Mouse (Mus musculus) forebrain, embryonic 10.5 days (tissue): Measurements from ENCODE around the gene Taar2. TPM values are rescaled to one million over a fixed set of nuclear protein-coding genes. Genes with fewer than 3 reads are reported as not detected.

Source experiments
- polyA plus RNA-seq: library from polyadenylated mRNA; unstranded; fragments of >200 nt; fragmentation: Nextera tagmentation; extraction: Ambion mirVana; gene quantifications from 2 replicates; pipeline ENCODE4 v1.2.1, GENCODE M21; 2016

The Taar2 gene
- polyA plus RNA-seq, 1 experiment from 2014 or later: not detected

Other genes starting within 250 kb of the Taar2 start
- gene Rps12, start 151.3 kb upstream of the Taar2 start, polyA plus RNA-seq: 153 and 161 TPM in 2 replicates
- gene Slc18b1, start 141.6 kb upstream of the Taar2 start, polyA plus RNA-seq: 10.6 and 12.4 TPM in 2 replicates
- not detected in 2 replicates for gene Vnn3, start 87.1 kb upstream of the Taar2 start, polyA plus RNA-seq
- 1.2 and 1.9 TPM in 2 replicates for gene Vnn1, start 43.9 kb upstream of the Taar2 start, polyA plus RNA-seq
- not detected in 2 replicates for gene Taar1, start 18.2 kb upstream of the Taar2 start, polyA plus RNA-seq
- not detected in 2 replicates for gene Taar3, start 11.0 kb downstream of the Taar2 start, polyA plus RNA-seq
- not detected in 2 replicates for gene Taar4, start 21.9 kb downstream of the Taar2 start, polyA plus RNA-seq
- not detected in 2 replicates for gene Taar5, start 32.1 kb downstream of the Taar2 start, polyA plus RNA-seq
- gene Taar6, start 47.1 kb downstream of the Taar2 start, polyA plus RNA-seq: not detected in 2 replicates
- not detected in 2 replicates for gene Taar7a, start 54.9 kb downstream of the Taar2 start, polyA plus RNA-seq
- not detected in 2 replicates for gene Taar7b, start 61.4 kb downstream of the Taar2 start, polyA plus RNA-seq
- gene Taar7d, start 88.7 kb downstream of the Taar2 start, polyA plus RNA-seq: not detected in 2 replicates
- gene Taar7e, start 99.0 kb downstream of the Taar2 start, polyA plus RNA-seq: not detected in 2 replicates
- gene Taar7f, start 110.9 kb downstream of the Taar2 start, polyA plus RNA-seq: not detected in 2 replicates
- gene Taar8a, start 137.9 kb downstream of the Taar2 start, polyA plus RNA-seq: not detected in 2 replicates
- gene Taar8b, start 153.7 kb downstream of the Taar2 start, polyA plus RNA-seq: not detected in 2 replicates
- not detected in 2 replicates for gene Taar8c, start 163.3 kb downstream of the Taar2 start, polyA plus RNA-seq
- 0.19 TPM in 1 of 2 replicates, not detected in the other for gene Taar9, start 171.0 kb downstream of the Taar2 start, polyA plus RNA-seq
- gene Stx7, start 210.7 kb downstream of the Taar2 start, polyA plus RNA-seq: 42.3 and 42.5 TPM in 2 replicates